Mouse (Mus musculus) midbrain, embryonic 16.5 days (tissue): ENCODE measurements around the gene Fer. TPM values are rescaled to one million over a fixed set of nuclear protein-coding genes. Genes with fewer than 3 reads are reported as not detected.

Experiments
- ATAC-seq: fragments of 200-750 bp; cut with Nextera tagmentation; 2 replicates; pipeline ENCODE4 v1.8.0; 2017; ENCODE audit warnings: moderate TSS enrichment
- H3K27ac ChIP-seq: fragments of 300-500 bp; sonication (generic); 2 replicates; pipeline ENCODE4 v1.5.1; 2014; ENCODE audit warnings: mild to moderate bottlenecking, low read length, mixed read lengths
- H3K27me3 ChIP-seq: fragments of 300-500 bp; sonication (generic); 2 replicates; pipeline ENCODE4 v1.6.1; 2014; ENCODE audit warnings: low read depth, low read length, mixed read lengths; ENCODE audit not compliant: control insufficient read depth, insufficient read depth
- H3K36me3 ChIP-seq: fragments of 300-500 bp; sonication (generic); 2 replicates; pipeline ENCODE4 v1.6.1; 2014; ENCODE audit warnings: mild to moderate bottlenecking, low read length, moderate library complexity, mixed read lengths; ENCODE audit not compliant: control insufficient read depth, insufficient read depth
- H3K4me1 ChIP-seq: fragments of 300-500 bp; sonication (generic); 2 replicates; pipeline ENCODE4 v1.6.1; 2014; ENCODE audit warnings: mild to moderate bottlenecking, low read length, mixed read lengths; ENCODE audit not compliant: control insufficient read depth, insufficient read depth
- H3K4me2 ChIP-seq: fragments of 300-500 bp; sonication (generic); 2 replicates; pipeline ENCODE4 v1.6.1; 2014; ENCODE audit warnings: mild to moderate bottlenecking, low read length, mixed read lengths
- H3K4me3 ChIP-seq: fragments of 300-500 bp; sonication (generic); 2 replicates; pipeline ENCODE4 v1.5.1; 2014; ENCODE audit warnings: low read depth, mild to moderate bottlenecking, low read length, moderate library complexity, mixed read lengths
- H3K9ac ChIP-seq: fragments of 300-500 bp; sonication (generic); 2 replicates; pipeline ENCODE4 v1.6.1; 2014; ENCODE audit warnings: low read depth, low read length, mixed read lengths
- H3K9me3 ChIP-seq: fragments of 300-500 bp; sonication (generic); replicated peaks from 2 replicates; pipeline ENCODE4 v1.6.1; 2014; ENCODE audit warnings: mild to moderate bottlenecking, low read length, mixed read lengths; ENCODE audit not compliant: control insufficient read depth, poor library complexity, severe bottlenecking
- WGBS: fragments of 180-500 bp; shearing (Covaris S2); extraction: QIAGEN DNeasy Blood & Tissue Kit; methylation state at CpG from one replicate; pipeline ENCODE4 v1.1.7; 2014; 5-methylcytosine and 5-hydroxymethylcytosine counted together
- polyA plus RNA-seq: library from polyadenylated mRNA; unstranded; fragments of >200 nt; fragmentation: Nextera tagmentation; extraction: Ambion mirVana; gene quantifications from 2 replicates; pipeline ENCODE4 v1.2.1, GENCODE M21; 2015

Fer gene
- polyA plus RNA-seq, 1 experiment from 2014 or later = 33.2 TPM

DNA sequence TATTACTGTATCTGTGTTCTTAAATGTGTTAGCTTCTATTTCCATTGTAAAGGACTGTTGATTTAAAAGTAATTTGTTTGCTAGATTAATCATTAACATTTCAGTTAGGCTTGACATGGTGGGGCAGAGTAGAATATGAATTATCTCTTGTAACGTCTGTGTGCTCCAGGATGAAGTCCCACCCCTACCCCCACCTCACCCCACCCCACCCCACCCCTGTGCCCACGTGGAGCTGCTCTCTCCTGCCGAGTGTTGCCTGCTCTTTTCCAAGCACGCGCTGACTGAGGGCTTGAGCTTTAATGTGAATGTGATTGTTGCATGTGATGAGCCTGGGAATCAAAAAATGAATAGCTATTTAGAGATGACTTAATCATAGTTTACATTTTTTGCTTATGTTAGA lies 110.9 kb downstream of the Fer start:
- Histone ChIP-seq H3K4me3 (no peak overlapping the region), H3K36me3 (no peaks in the 10 kb centered on the region), H3K27me3 (no peaks in the 10 kb centered on the region), H3K9me3 (no peaks in the 10 kb centered on the region), H3K4me1 (peaks cover 5% of the 10 kb centered on the region; the same call in 1 of the 2 replicates), H3K9ac (no peak overlapping the region), H3K27ac (no peak overlapping the region), H3K4me2 (no peak overlapping the region)
- ATAC-seq = no peak
- 59% methylated on average over 5 of the region's 5 CpGs for WGBS

DNA sequence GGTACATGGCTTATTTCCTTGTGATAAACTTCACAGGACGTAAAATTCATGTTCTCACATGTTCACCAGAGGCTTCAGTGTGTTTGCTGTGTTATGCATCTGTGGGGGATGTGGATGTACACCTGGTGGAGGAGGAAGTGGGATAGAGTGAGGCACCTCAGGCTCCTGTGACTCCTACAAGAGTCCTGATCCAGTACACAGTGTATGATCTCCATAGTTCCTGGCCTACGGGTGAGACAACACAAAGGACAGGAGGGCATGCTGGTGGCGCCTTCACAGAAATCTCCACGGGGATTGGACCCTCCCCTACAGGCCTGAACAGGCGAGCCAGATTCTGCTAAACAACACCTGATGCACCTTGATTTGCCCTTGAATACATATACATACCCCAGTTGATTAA lies 111.4 kb downstream of the Fer start:
- H3K27me3 ChIP-seq = no peaks in the 10 kb centered on the region
- no peak overlapping the region for H3K4me2 ChIP-seq
- H3K9me3 ChIP-seq = no peaks in the 10 kb centered on the region
- 87% methylated on average over 5 of the region's 5 CpGs for WGBS
- no peak overlapping the region for H3K4me3 ChIP-seq
- H3K4me1 ChIP-seq = peaks cover 5% of the 10 kb centered on the region; the same call in 1 of the 2 replicates
- H3K36me3 ChIP-seq = no peaks in the 10 kb centered on the region
- no peak overlapping the region for H3K9ac ChIP-seq
- H3K27ac ChIP-seq = no peak overlapping the region
- ATAC-seq = no peak

DNA sequence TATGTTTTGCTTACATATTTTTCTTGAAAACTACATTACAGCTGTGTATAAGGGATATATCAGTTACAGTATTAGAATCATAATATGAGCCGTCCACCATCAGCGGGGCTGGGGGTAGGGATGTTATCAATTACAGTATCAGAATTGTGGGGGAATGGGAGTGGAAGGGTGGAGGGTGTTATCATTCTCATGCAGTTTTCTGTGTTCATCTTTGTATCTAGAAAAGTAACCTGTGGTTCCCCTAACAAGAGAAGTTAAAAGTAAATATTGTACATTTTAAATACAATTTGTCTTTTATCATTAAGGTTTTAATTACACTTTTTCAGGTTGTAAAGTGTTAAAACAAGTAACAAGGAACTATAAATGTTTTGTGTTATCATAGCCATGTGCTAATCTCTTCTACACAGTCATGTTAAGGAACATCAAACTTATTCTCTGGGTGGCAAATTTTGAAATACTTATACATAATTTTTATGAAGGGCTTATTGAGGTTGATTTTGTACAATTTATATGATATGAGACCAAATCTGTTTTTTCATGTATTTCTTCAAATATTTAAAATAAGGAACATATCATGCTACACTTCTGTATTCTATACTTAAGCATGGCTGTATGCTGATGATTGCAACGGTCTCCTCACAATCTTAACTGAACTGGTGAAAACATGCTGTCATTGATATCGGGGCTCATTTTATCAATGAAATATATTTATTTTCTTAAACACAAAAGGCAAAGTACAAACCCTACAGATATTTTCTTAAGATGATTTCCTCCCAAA lies 116.1 kb downstream of the Fer start:
- H3K9me3 ChIP-seq = no peaks in the 10 kb centered on the region
- H3K4me1 ChIP-seq = no peaks in the 10 kb centered on the region
- H3K27me3 ChIP-seq = no peaks in the 10 kb centered on the region
- ATAC-seq = no peak
- H3K9ac ChIP-seq = no peak overlapping the region
- H3K4me3 ChIP-seq = no peak overlapping the region
- WGBS = 95% methylated on average over 4 of the region's 4 CpGs
- H3K4me2 ChIP-seq = no peak overlapping the region
- no peak overlapping the region for H3K27ac ChIP-seq
- peaks cover 3% of the 10 kb centered on the region; the same call in 1 of the 2 replicates for H3K36me3 ChIP-seq

DNA sequence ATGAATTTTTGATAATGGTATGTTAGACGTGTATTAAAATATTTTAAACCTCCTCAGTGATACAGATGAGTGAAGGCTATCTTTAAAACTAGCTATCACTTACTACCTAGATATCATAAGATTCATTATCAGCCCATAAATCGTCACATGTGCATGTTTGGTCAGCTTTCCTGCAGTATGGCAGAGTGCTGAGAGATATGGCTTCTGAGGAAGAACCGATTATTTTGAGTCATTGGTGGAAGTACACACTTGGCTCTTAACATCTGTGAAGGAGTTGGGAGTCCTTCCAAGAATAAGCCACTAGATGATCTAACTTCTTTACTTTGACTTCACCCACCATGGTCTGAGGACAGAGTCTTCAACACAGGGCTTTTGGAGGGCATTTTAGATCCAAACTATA lies 117.3 kb downstream of the Fer start:
- H3K27ac ChIP-seq = no peak overlapping the region
- no peak overlapping the region for H3K4me2 ChIP-seq
- no peak overlapping the region for H3K9ac ChIP-seq
- peaks cover 3% of the 10 kb centered on the region; the same call in 1 of the 2 replicates for H3K36me3 ChIP-seq
- H3K4me1 ChIP-seq = no peaks in the 10 kb centered on the region
- no peak for ATAC-seq
- H3K27me3 ChIP-seq = no peaks in the 10 kb centered on the region
- no peaks in the 10 kb centered on the region for H3K9me3 ChIP-seq
- 94% methylated on average over 3 of the region's 3 CpGs for WGBS
- H3K4me3 ChIP-seq = no peak overlapping the region

DNA sequence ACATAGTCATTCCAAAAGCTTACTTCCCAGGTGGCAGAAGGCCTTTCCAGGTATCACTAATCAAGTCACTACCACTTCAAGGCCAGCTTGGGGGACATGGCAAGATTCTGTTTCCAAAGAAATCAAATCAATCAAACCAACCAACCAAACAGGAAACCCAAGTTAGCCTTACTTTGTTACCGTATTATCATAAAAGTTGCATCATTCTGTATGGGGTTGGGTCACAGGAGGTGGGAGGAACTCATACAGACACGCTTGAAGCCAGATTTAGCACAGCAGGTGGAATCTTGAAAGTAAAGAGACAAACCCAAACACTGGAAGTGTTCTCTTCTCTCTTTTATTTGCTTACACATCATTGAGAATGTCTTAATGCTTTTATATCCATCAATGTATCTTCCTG lies 125.8 kb downstream of the Fer start:
- no peak overlapping the region for H3K4me3 ChIP-seq
- ATAC-seq = no peak
- H3K27me3 ChIP-seq = no peaks in the 10 kb centered on the region
- H3K36me3 ChIP-seq = peaks cover 3% of the 10 kb centered on the region; the same call in 1 of the 2 replicates
- no peaks in the 10 kb centered on the region for H3K9me3 ChIP-seq
- H3K27ac ChIP-seq = no peak overlapping the region
- 80% methylated on average over 2 of the region's 2 CpGs for WGBS
- H3K4me1 ChIP-seq = no peaks in the 10 kb centered on the region
- no peak overlapping the region for H3K9ac ChIP-seq
- H3K4me2 ChIP-seq = no peak overlapping the region

DNA sequence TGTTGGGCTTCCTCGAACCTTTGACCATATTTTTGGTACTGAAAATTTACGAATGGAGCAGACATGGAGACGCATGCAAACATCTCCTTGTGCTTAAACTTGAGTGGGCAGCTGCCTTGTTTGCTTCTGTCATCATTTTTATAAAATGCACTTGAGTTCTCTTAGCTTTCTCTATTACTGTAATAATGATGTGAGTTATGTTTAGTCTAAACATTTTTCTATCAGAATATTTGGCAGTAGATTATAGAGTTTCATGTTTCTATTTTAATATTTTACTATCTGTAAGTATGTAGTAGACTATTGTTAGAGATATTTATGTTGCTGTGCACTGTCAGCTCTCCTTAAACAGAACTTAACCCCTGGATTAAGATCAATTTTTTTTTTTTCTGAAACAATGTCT lies 128.3 kb downstream of the Fer start:
- H3K9ac ChIP-seq = no peak overlapping the region
- 96% methylated on average over 3 of the region's 3 CpGs for WGBS
- ATAC-seq = no peak

DNA sequence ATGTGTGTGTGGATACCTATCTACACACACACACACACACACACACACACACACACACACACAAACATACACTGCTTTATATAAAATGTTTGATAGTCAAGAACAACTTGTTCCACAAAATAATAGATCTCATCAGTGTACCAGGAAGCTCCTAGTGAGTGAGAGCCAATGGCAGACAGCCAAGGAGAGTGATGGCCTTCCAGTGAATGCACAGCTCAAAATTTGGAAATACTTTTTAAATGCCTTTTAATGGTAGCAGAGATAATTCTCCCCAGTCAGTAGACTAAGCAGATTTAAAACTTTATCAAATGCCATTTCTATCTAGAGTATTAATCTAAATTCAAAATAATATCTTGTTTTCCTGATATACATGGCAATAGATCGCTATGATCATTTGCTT lies 133.1 kb downstream of the Fer start:
- H3K9me3 ChIP-seq = no peaks in the 10 kb centered on the region
- no peak for ATAC-seq
- no peak overlapping the region for H3K27ac ChIP-seq
- WGBS = 100% methylated on average over 1 of the region's 1 CpGs
- no peak overlapping the region for H3K4me2 ChIP-seq
- H3K4me3 ChIP-seq = no peak overlapping the region
- no peaks in the 10 kb centered on the region for H3K4me1 ChIP-seq
- no peaks in the 10 kb centered on the region for H3K27me3 ChIP-seq
- H3K36me3 ChIP-seq = peaks cover 3% of the 10 kb centered on the region; the same call in 1 of the 2 replicates
- H3K9ac ChIP-seq = no peak overlapping the region

More for the DNA sequence above, 128.3 kb downstream of the Fer start:
- H3K4me1 ChIP-seq = no peaks in the 10 kb centered on the region
- H3K4me3 ChIP-seq = no peak overlapping the region
- peaks cover 3% of the 10 kb centered on the region; the same call in 1 of the 2 replicates for H3K36me3 ChIP-seq
- no peak overlapping the region for H3K27ac ChIP-seq
- H3K9me3 ChIP-seq = no peaks in the 10 kb centered on the region
- no peak overlapping the region for H3K4me2 ChIP-seq
- no peaks in the 10 kb centered on the region for H3K27me3 ChIP-seq

DNA sequence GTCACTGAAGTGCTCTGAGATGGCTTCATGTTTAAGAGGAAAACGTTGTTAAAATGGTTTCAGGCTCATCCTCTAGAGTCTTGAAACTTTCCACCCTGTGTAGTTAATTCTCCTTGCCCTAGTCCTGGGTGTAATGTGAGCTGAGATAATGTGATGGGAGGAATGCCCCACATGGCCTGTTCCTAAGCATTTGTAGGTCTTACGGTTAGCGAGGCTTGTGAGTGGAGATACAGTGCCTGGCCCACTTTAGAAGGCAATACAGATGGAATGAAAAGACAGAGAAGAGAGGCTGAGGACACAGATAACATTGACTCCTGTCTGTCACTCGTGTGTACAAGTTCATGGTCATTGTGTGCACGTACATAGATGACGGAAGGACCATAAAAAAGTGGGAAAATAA lies 134.8 kb downstream of the Fer start:
- no peaks in the 10 kb centered on the region for H3K27me3 ChIP-seq
- no peaks in the 10 kb centered on the region for H3K36me3 ChIP-seq
- no peak overlapping the region for H3K4me2 ChIP-seq
- no peak for ATAC-seq
- WGBS = 93% methylated on average over 6 of the region's 6 CpGs
- no peak overlapping the region for H3K9ac ChIP-seq
- no peaks in the 10 kb centered on the region for H3K4me1 ChIP-seq
- no peaks in the 10 kb centered on the region for H3K9me3 ChIP-seq
- H3K4me3 ChIP-seq = no peak overlapping the region
- H3K27ac ChIP-seq = no peak overlapping the region

DNA sequence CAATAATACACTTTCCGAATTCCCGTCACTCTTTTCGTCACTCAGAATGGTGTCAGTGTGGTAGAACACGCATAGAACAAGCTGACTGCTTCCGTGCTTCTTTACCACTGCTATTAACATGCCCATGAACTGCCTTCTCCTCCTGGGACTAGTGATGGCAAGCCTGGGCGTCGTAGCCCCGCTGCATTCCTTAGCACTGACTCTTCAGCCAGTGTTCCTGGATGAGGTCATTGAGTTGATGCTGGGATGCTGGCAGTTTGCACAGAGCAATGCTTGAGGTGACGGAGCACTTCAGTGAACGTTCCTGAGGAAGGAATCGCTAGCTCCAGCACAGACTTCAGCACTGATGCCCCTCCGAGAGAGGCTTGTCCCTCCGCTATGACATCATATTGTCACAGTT lies 140.6 kb downstream of the Fer start:
- no peak overlapping the region for H3K4me3 ChIP-seq
- WGBS = 81% methylated on average over 13 of the region's 13 CpGs
- ATAC-seq = no peak
- no peak overlapping the region for H3K9ac ChIP-seq
- no peaks in the 10 kb centered on the region for H3K9me3 ChIP-seq
- no peak overlapping the region for H3K27ac ChIP-seq
- no peaks in the 10 kb centered on the region for H3K27me3 ChIP-seq
- no peaks in the 10 kb centered on the region for H3K4me1 ChIP-seq
- no peaks in the 10 kb centered on the region for H3K36me3 ChIP-seq
- no peak overlapping the region for H3K4me2 ChIP-seq
